Mouse (Mus musculus): ENCODE measurements around the gene Uncx.

- peak; percentile 73; the same call in 1 of the 2 replicates for TF ChIP-seq MAZ (IDR thresholded peaks at IDR 0.05; ENCODE audit: low read depth, low read length)
- TF ChIP-seq POLR2A (IDR thresholded peaks at IDR 0.05; ENCODE audit: low read depth, low read length): no peak
- peak; percentile 62; the same call in 1 of the 2 replicates for TF ChIP-seq SIN3A (IDR thresholded peaks at IDR 0.05; ENCODE audit: low read length)
- peak; percentile 55 for TF ChIP-seq USF1 (IDR thresholded peaks at IDR 0.05; ENCODE audit: low read depth, low read length)
- no peak for TF ChIP-seq CTCF (conservative IDR thresholded peaks at IDR 0.05 in 1 of 2, IDR thresholded peaks at IDR 0.05 in 1 of 2; ENCODE audit: low read depth in 2 of 2, low read length in 2 of 2)
- TF ChIP-seq POLR2AphosphoS2 (IDR thresholded peaks at IDR 0.05; ENCODE audit: low read depth, low read length): no peak
- TF ChIP-seq EP300 (IDR thresholded peaks at IDR 0.05; ENCODE audit: low read length): peak; percentile 68
- TF ChIP-seq ZKSCAN1 (IDR thresholded peaks at IDR 0.05; ENCODE audit: borderline replicate concordance, low read depth, low read length): no peak
- TF ChIP-seq PAX5 (IDR thresholded peaks at IDR 0.05; ENCODE audit: low read length): no peak
- no peak for TF ChIP-seq KAT2A (IDR thresholded peaks at IDR 0.05; ENCODE audit: insufficient replicate concordance, low read length)
- 0 out of 2 replicates have a peak, but pooled peaks have one; percentile 50 for TF ChIP-seq MXI1 (IDR thresholded peaks at IDR 0.05; ENCODE audit: low read depth, low read length)
Measured at GRCm38 (mm10) chr5:139565462-139565861, 22.2 kb downstream of the Uncx start.

Data from CH12.LX (cell line).